Mouse (Mus musculus): ENCODE measurements around the gene A730061H03Rik. TPM values are rescaled to one million over a fixed set of nuclear protein-coding genes. Genes with fewer than 3 reads are reported as not detected.

Gene A730061H03Rik
- polyA plus RNA-seq, 1 experiment = 8.3 TPM

- Histone ChIP-seq H3K27ac (ENCODE audit: control insufficient read depth, insufficient read depth, low read length) (no peak overlapping the region), H3K27me3 (ENCODE audit: control insufficient read depth, insufficient read depth, low read length) (peaks cover 18% of the 10 kb centered on the region; the same call in 1 of the 2 replicates), H3K4me1 (replicated peaks; ENCODE audit: control insufficient read depth, insufficient read depth, low read length) (no peaks in the 10 kb centered on the region; the same call in 1 of the 2 replicates), H3K36me3 (ENCODE audit: control insufficient read depth, insufficient read depth, low read length) (no peaks in the 10 kb centered on the region), H3K4me3 (ENCODE audit: control insufficient read depth, insufficient read depth, low read length) (no peak overlapping the region)
- no peak for DNase-seq
- TF ChIP-seq CTCF (IDR thresholded peaks at IDR 0.05; ENCODE audit: borderline replicate concordance, control insufficient read depth, extremely low read depth, insufficient read depth, low read length, poor library complexity) = no peak
- TF ChIP-seq POLR2A (IDR thresholded peaks at IDR 0.05; ENCODE audit: control insufficient read depth, extremely low read depth, insufficient read depth, low read length, poor library complexity) = no peak
- 55% methylated on average over 4 of the region's 4 CpGs for WGBS
Measured at GRCm38 (mm10) chr14:55524062-55524461, 36.1 kb downstream of the A730061H03Rik start.

GRCm38 (mm10) chr14:55520451-55521361 lies 39.5 kb downstream of the A730061H03Rik start:
- Histone ChIP-seq H3K27ac (ENCODE audit: control insufficient read depth, insufficient read depth, low read length) (no peak overlapping the region), H3K4me3 (ENCODE audit: control insufficient read depth, insufficient read depth, low read length) (peak overlapping the region; percentile 18; the same call in 1 of the 2 replicates), H3K36me3 (ENCODE audit: control insufficient read depth, insufficient read depth, low read length) (no peaks in the 10 kb centered on the region), H3K27me3 (ENCODE audit: control insufficient read depth, insufficient read depth, low read length) (peaks cover 18% of the 10 kb centered on the region; the same call in 1 of the 2 replicates), H3K4me1 (replicated peaks; ENCODE audit: control insufficient read depth, insufficient read depth, low read length) (no peaks in the 10 kb centered on the region; the same call in 1 of the 2 replicates)
- no peak for TF ChIP-seq POLR2A (IDR thresholded peaks at IDR 0.05; ENCODE audit: control insufficient read depth, extremely low read depth, insufficient read depth, low read length, poor library complexity)
- TF ChIP-seq CTCF (IDR thresholded peaks at IDR 0.05; ENCODE audit: borderline replicate concordance, control insufficient read depth, extremely low read depth, insufficient read depth, low read length, poor library complexity) = no peak
- WGBS = 3% methylated on average over 61 of the region's 61 CpGs
- DNase-seq = no peak

DNA sequence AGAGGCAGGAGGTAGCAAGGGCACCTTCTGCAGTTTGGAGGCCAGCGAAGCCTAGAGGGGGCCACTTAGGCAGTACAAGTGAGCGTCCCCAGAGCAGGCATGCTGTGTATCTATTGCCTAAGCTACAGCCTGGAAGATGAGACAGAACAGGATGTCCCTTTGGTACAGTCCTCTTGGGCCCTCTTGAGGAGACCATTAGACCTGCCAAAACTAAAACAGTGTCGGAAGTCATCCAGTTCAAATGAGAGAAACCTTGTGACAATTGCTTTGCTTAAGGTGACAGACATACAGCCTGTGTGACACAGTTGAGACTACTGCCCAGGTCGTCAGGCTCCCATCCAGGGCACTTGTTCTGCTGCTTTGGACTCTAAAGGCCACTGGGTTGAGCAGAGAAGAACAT lies 40.6 kb downstream of the A730061H03Rik start:
- Histone ChIP-seq H3K4me1 (replicated peaks; ENCODE audit: control insufficient read depth, insufficient read depth, low read length) (no peaks in the 10 kb centered on the region; the same call in 1 of the 2 replicates), H3K36me3 (ENCODE audit: control insufficient read depth, insufficient read depth, low read length) (no peaks in the 10 kb centered on the region), H3K27ac (ENCODE audit: control insufficient read depth, insufficient read depth, low read length) (no peak overlapping the region), H3K27me3 (ENCODE audit: control insufficient read depth, insufficient read depth, low read length) (peaks cover 18% of the 10 kb centered on the region; the same call in 1 of the 2 replicates), H3K4me3 (ENCODE audit: control insufficient read depth, insufficient read depth, low read length) (no peak overlapping the region)
- TF ChIP-seq POLR2A (IDR thresholded peaks at IDR 0.05; ENCODE audit: control insufficient read depth, extremely low read depth, insufficient read depth, low read length, poor library complexity) (no peak), CTCF (IDR thresholded peaks at IDR 0.05; ENCODE audit: borderline replicate concordance, control insufficient read depth, extremely low read depth, insufficient read depth, low read length, poor library complexity) (no peak)
- WGBS = 75% methylated on average over 4 of the region's 4 CpGs
- DNase-seq = no peak

DNA sequence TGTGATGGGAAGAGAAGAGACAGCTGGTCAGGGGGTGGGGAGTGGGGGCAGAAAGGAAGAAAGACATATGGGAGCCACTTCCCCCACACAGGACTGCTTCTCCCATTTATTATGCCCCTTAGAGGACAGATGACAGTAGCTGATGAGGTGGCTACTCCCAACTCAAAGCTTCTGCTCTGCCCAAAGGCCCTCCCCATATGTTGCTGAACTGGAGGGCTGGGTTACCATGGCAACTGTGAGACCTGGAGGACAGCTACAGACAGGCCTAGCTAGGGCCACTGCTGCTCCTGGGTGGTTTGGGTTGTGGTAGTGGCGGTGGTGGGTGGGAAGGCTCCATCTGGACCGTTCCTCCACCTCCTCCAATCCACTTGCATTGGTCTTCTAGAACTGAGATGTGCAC lies 41.3 kb downstream of the A730061H03Rik start:
- Histone ChIP-seq H3K27ac (ENCODE audit: control insufficient read depth, insufficient read depth, low read length) (no peak overlapping the region), H3K36me3 (ENCODE audit: control insufficient read depth, insufficient read depth, low read length) (no peaks in the 10 kb centered on the region), H3K27me3 (ENCODE audit: control insufficient read depth, insufficient read depth, low read length) (peaks cover 18% of the 10 kb centered on the region; the same call in 1 of the 2 replicates), H3K4me1 (replicated peaks; ENCODE audit: control insufficient read depth, insufficient read depth, low read length) (no peaks in the 10 kb centered on the region; the same call in 1 of the 2 replicates), H3K4me3 (ENCODE audit: control insufficient read depth, insufficient read depth, low read length) (no peak overlapping the region)
- DNase-seq = no peak
- TF ChIP-seq CTCF (IDR thresholded peaks at IDR 0.05; ENCODE audit: borderline replicate concordance, control insufficient read depth, extremely low read depth, insufficient read depth, low read length, poor library complexity) = no peak
- no peak for TF ChIP-seq POLR2A (IDR thresholded peaks at IDR 0.05; ENCODE audit: control insufficient read depth, extremely low read depth, insufficient read depth, low read length, poor library complexity)
- WGBS = 80% methylated on average over 2 of the region's 2 CpGs

GRCm38 (mm10) chr14:55515846-55516245 lies 44.4 kb downstream of the A730061H03Rik start:
- H3K27me3 ChIP-seq (ENCODE audit: control insufficient read depth, insufficient read depth, low read length) = peaks cover 5% of the 10 kb centered on the region; the same call in 1 of the 2 replicates
- no peaks in the 10 kb centered on the region for H3K36me3 ChIP-seq (ENCODE audit: control insufficient read depth, insufficient read depth, low read length)
- no peak overlapping the region for H3K27ac ChIP-seq (ENCODE audit: control insufficient read depth, insufficient read depth, low read length)
- DNase-seq = no peak
- H3K4me3 ChIP-seq (ENCODE audit: control insufficient read depth, insufficient read depth, low read length) = no peak overlapping the region
- TF ChIP-seq CTCF (IDR thresholded peaks at IDR 0.05; ENCODE audit: borderline replicate concordance, control insufficient read depth, extremely low read depth, insufficient read depth, low read length, poor library complexity) (no peak), POLR2A (IDR thresholded peaks at IDR 0.05; ENCODE audit: control insufficient read depth, extremely low read depth, insufficient read depth, low read length, poor library complexity) (no peak)
- H3K4me1 ChIP-seq (replicated peaks; ENCODE audit: control insufficient read depth, insufficient read depth, low read length) = no peaks in the 10 kb centered on the region; the same call in 1 of the 2 replicates
- 95% methylated on average over 4 of the region's 4 CpGs for WGBS

DNA sequence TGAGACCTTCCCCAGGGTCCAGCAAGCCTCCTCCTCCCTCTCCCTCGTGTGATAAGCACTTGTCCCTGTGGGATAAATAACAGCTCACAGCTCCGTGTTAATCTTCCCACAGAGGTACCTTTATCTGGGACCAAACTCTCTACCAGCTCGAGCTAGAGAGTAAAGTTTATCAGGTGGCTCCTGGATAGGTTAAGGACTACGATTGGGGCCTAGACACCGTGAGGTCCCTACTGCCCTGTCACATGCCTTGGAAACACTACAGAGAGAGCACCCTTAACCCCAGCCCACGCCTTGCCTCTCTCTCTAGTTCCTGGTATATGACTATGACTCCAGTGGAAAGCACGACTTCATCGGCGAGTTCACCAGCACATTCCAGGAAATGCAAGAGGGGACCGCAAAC lies 46.3 kb downstream of the A730061H03Rik start:
- no peak for DNase-seq
- TF ChIP-seq CTCF (IDR thresholded peaks at IDR 0.05; ENCODE audit: borderline replicate concordance, control insufficient read depth, extremely low read depth, insufficient read depth, low read length, poor library complexity) (no peak), POLR2A (IDR thresholded peaks at IDR 0.05; ENCODE audit: control insufficient read depth, extremely low read depth, insufficient read depth, low read length, poor library complexity) (no peak)
- H3K27ac ChIP-seq (ENCODE audit: control insufficient read depth, insufficient read depth, low read length) = no peak overlapping the region
- WGBS = 61% methylated on average over 10 of the region's 10 CpGs
- no peaks in the 10 kb centered on the region; the same call in 1 of the 2 replicates for H3K27me3 ChIP-seq (ENCODE audit: control insufficient read depth, insufficient read depth, low read length)
- H3K4me1 ChIP-seq (replicated peaks; ENCODE audit: control insufficient read depth, insufficient read depth, low read length) = no peaks in the 10 kb centered on the region
- H3K4me3 ChIP-seq (ENCODE audit: control insufficient read depth, insufficient read depth, low read length) = no peak overlapping the region
- H3K36me3 ChIP-seq (ENCODE audit: control insufficient read depth, insufficient read depth, low read length) = no peaks in the 10 kb centered on the region

Data from thymus, adult 2 months (tissue).